ENCODE assay signal across 10 mouse cellular contexts in genomic region chr13:53447609-53448008, GRCm38 (mm10). TPM values are rescaled to one million over a fixed set of nuclear protein-coding genes. Genes with fewer than 3 reads are reported as not detected.
A peak's percentile ranks its signal among the peaks of the same experiment; 100 is the strongest.
DNase-seq lines count a peak whose midpoint lies in the region; ATAC-seq and TF ChIP-seq lines count a peak whose summit lies in the region.
"Had no signal": no experiment of that assay in that cellular context is flagged by ENCODE, and none has a peak within 500 bp of the region (broad histone marks: within the 10 kb centered on the region; RNA-seq: fewer than 3 reads in every experiment).

No protein-coding gene starts in this region.

- no peaks in the 10 kb centered on the region for H3K4me1 ChIP-seq in heart, adult 2 months (ENCODE audit: control insufficient read depth, insufficient read depth, low read length)
- 0 out of 2 replicates have a peak, but pooled peaks cover under 1% of the 10 kb centered on the region for H3K4me1 ChIP-seq in forebrain, embryonic 15.5 days
- H3K4me1 ChIP-seq: limb, embryonic 15.5 days had no signal

- H3K27me3 ChIP-seq in heart, adult 2 months (ENCODE audit: control insufficient read depth, insufficient read depth, low read length) = no peaks in the 10 kb centered on the region; the same call in 1 of the 2 replicates
- H3K27me3 ChIP-seq in forebrain, embryonic 15.5 days = peaks cover 7% of the 10 kb centered on the region

- no peak overlapping the region for H3K4me2 ChIP-seq in forebrain, embryonic 15.5 days (replicated peaks)
- H3K4me2 ChIP-seq: forebrain, embryonic 13.5 days; limb, embryonic 15.5 days had no signal

- no peaks in the 10 kb centered on the region for H3K79me2 ChIP-seq in heart, adult 2 months (replicated peaks; ENCODE audit: control insufficient read depth, insufficient read depth, low read length)

- no peak overlapping the region for H3K9ac ChIP-seq in heart, adult 2 months (ENCODE audit: low read depth, low read length)
- H3K9ac ChIP-seq in forebrain, embryonic 15.5 days (replicated peaks) = no peak overlapping the region
- H3K9ac ChIP-seq: forebrain, embryonic 13.5 days; limb, embryonic 15.5 days had no signal

- intact Hi-C loops in heart, adult 2 months (cut with DNase I) = no loop called here
- intact Hi-C loops in heart, postnatal 36 days (cut with DNase I) = no loop called here

- TF ChIP-seq POLR2A in heart, adult 2 months (IDR thresholded peaks at IDR 0.05; ENCODE audit: insufficient read depth, low read depth, low read length) = no peak

- ATAC-seq in forebrain, embryonic 15.5 days (replicated peaks) = no peak
- ATAC-seq: forebrain, embryonic 13.5 days had no signal

- no peak overlapping the region for H3K4me3 ChIP-seq in heart, adult 2 months
- H3K4me3 ChIP-seq in forebrain, embryonic 15.5 days = no peak overlapping the region
- H3K4me3 ChIP-seq: forebrain, embryonic 13.5 days; limb, embryonic 15.5 days had no signal

- DNase-seq in heart, adult 2 months = no peak
- no peak for DNase-seq in heart, postnatal 36 days
- DNase-seq in urinary bladder, postnatal 14 days (ENCODE audit: low spot score) = peak; percentile 64
- no peak for DNase-seq in urinary bladder, postnatal 4 days (ENCODE audit: low spot score in 2 of 2)
- DNase-seq in kidney, postnatal 14 days = peak; percentile 24
- peak; percentile 8 for DNase-seq in yolk sac, embryonic 10.5 days (ENCODE audit: low spot score)
- DNase-seq in ovary, adult 18-20 months (ENCODE audit: low spot score) = no peak

- WGBS in heart, adult 2 months = 15% methylated on average over 6 of the region's 6 CpGs
- 16% methylated on average over 6 of the region's 6 CpGs for WGBS in forebrain, embryonic 15.5 days

- no peak overlapping the region for H3K27ac ChIP-seq in heart, adult 2 months
- H3K27ac ChIP-seq in forebrain, embryonic 15.5 days (replicated peaks) = no peak overlapping the region
- H3K27ac ChIP-seq: forebrain, embryonic 13.5 days; limb, embryonic 15.5 days had no signal

- no peaks in the 10 kb centered on the region for H3K9me3 ChIP-seq in forebrain, embryonic 15.5 days
- H3K9me3 ChIP-seq: forebrain, embryonic 13.5 days; limb, embryonic 15.5 days had no signal

- H3K36me3 ChIP-seq in heart, adult 2 months (ENCODE audit: control insufficient read depth, insufficient read depth, low read length) = no peaks in the 10 kb centered on the region
- no peaks in the 10 kb centered on the region for H3K36me3 ChIP-seq in forebrain, embryonic 15.5 days
- H3K36me3 ChIP-seq: limb, embryonic 15.5 days had no signal

- TF ChIP-seq CTCF in heart, adult 2 months (IDR thresholded peaks at IDR 0.05) = peak; percentile 52

- no peak for TF ChIP-seq EP300 in heart, adult 2 months (IDR thresholded peaks at IDR 0.05; ENCODE audit: insufficient read depth, low read depth, low read length)

RNA-seq across cellular contexts. Expression of gene Msx2, which starts 25.3 kb away (rescaled TPM):
- under 1 TPM; 0.30 to 0.94 TPM for total RNA-seq in heart, adult 2 months (2021)
- 0.23 and 0.31 TPM in 2 replicates for polyA plus RNA-seq in heart, adult 2 months (2012; rRNA removed)
- under 1 TPM; 0.62 to 0.67 TPM for total RNA-seq in heart, postnatal 36 days (2021)
- 0.41 and 0.70 TPM in 2 replicates for polyA plus RNA-seq in forebrain, embryonic 15.5 days (2015; fragmentation: Nextera tagmentation; extraction: Ambion mirVana)

Comparison
In these comparisons a context has a peak if more than half of its experiments do, and no peak if none do; other contexts are left out.
1. DNase-seq: peak in urinary bladder, postnatal 14 days (single experiment), kidney, postnatal 14 days (single experiment) and yolk sac, embryonic 10.5 days (single experiment); none in heart, adult 2 months (0 of 2), heart, postnatal 36 days (0 of 2), urinary bladder, postnatal 4 days (0 of 2) and ovary, adult 18-20 months (single experiment).